Mouse (Mus musculus) lung, adult 2 months (tissue): ENCODE results near the gene Alpi.

Experiments
- CTCF ChIP-seq: fragments of 200-500 bp; IDR thresholded peaks from 2 replicates; pipeline ENCODE4 v1.5.1; 2011; ENCODE audit warnings: mild to moderate bottlenecking, low read length, control low read depth; ENCODE audit not compliant: insufficient read depth
- POLR2A ChIP-seq: fragments of 200-500 bp; IDR thresholded peaks from 2 replicates; pipeline ENCODE4 v1.6.1; 2011; ENCODE audit warnings: low read depth, mild to moderate bottlenecking, control low read depth, low read length, borderline replicate concordance; ENCODE audit errors: extremely low read depth

GRCm38 (mm10) chr1:87102114-87102513 is 708 bp upstream of the Alpi start:
- no peak for TF ChIP-seq CTCF
- TF ChIP-seq POLR2A = no peak
